Mouse (Mus musculus): ENCODE results near the gene Larp6. TPM values are rescaled to one million over a fixed set of nuclear protein-coding genes. Genes with fewer than 3 reads are reported as not detected.
A peak's percentile ranks its signal among the peaks of the same experiment; 100 is the strongest.

The Larp6 gene
- polyA plus RNA-seq, 1 experiment from 2014 or later = 2.3 TPM

GRCm38 (mm10) chr9:60746561-60746960 is 33.8 kb downstream of the Larp6 start:
- WGBS = 26% methylated on average over 6 of the region's 6 CpGs

GRCm38 (mm10) chr9:60747672-60748071 is 34.9 kb downstream of the Larp6 start:
- ATAC-seq (ENCODE audit: low FRiP score, low TSS enrichment) = no peak
- WGBS = 83% methylated on average over 5 of the region's 5 CpGs
- no peaks in the 10 kb centered on the region for H3K9me3 ChIP-seq (ENCODE audit: control insufficient read depth, low read length)
- no peak overlapping the region for H3K4me3 ChIP-seq (ENCODE audit: low read length)
- H3K27ac ChIP-seq (ENCODE audit: low read depth, low read length) = no peak overlapping the region
- no peaks in the 10 kb centered on the region for H3K4me1 ChIP-seq (ENCODE audit: control insufficient read depth, insufficient read depth, low read length)
- no peaks in the 10 kb centered on the region for H3K36me3 ChIP-seq (ENCODE audit: control insufficient read depth, insufficient read depth, low read length)
- H3K9ac ChIP-seq (ENCODE audit: low read depth, low read length) = no peak overlapping the region
- H3K4me2 ChIP-seq (replicated peaks; ENCODE audit: low read depth, low read length) = no peak overlapping the region
- H3K27me3 ChIP-seq (ENCODE audit: control insufficient read depth, insufficient read depth, low read length) = no peaks in the 10 kb centered on the region

More at GRCm38 (mm10) chr9:60746561-60746960, 33.8 kb downstream of the Larp6 start:
- ATAC-seq (ENCODE audit: low FRiP score, low TSS enrichment) = no peak
- no peaks in the 10 kb centered on the region for H3K36me3 ChIP-seq (ENCODE audit: control insufficient read depth, insufficient read depth, low read length)
- no peaks in the 10 kb centered on the region for H3K9me3 ChIP-seq (ENCODE audit: control insufficient read depth, low read length)
- no peaks in the 10 kb centered on the region; the same call in 1 of the 2 replicates for H3K27me3 ChIP-seq (ENCODE audit: control insufficient read depth, insufficient read depth, low read length)
- H3K4me2 ChIP-seq (replicated peaks; ENCODE audit: low read depth, low read length) = no peak overlapping the region
- no peak overlapping the region for H3K9ac ChIP-seq (ENCODE audit: low read depth, low read length)
- 0 out of 2 replicates have a peak, but pooled peaks cover 2% of the 10 kb centered on the region for H3K4me1 ChIP-seq (ENCODE audit: control insufficient read depth, insufficient read depth, low read length)
- no peak overlapping the region for H3K27ac ChIP-seq (ENCODE audit: low read depth, low read length)
- H3K4me3 ChIP-seq (ENCODE audit: low read length) = no peak overlapping the region

GRCm38 (mm10) chr9:60748191-60748590 is 35.4 kb downstream of the Larp6 start:
- WGBS = 88% methylated on average over 2 of the region's 2 CpGs
- Histone ChIP-seq H3K9me3 (ENCODE audit: control insufficient read depth, low read length) (no peaks in the 10 kb centered on the region), H3K27ac (ENCODE audit: low read depth, low read length) (no peak overlapping the region), H3K9ac (ENCODE audit: low read depth, low read length) (no peak overlapping the region), H3K27me3 (ENCODE audit: control insufficient read depth, insufficient read depth, low read length) (no peaks in the 10 kb centered on the region), H3K4me1 (ENCODE audit: control insufficient read depth, insufficient read depth, low read length) (no peaks in the 10 kb centered on the region), H3K4me2 (replicated peaks; ENCODE audit: low read depth, low read length) (no peak overlapping the region), H3K4me3 (ENCODE audit: low read length) (no peak overlapping the region), H3K36me3 (ENCODE audit: control insufficient read depth, insufficient read depth, low read length) (no peaks in the 10 kb centered on the region)
- ATAC-seq (ENCODE audit: low FRiP score, low TSS enrichment) = no peak

- WGBS = 95% methylated on average over 2 of the region's 2 CpGs
- Histone ChIP-seq H3K9ac (ENCODE audit: low read depth, low read length) (no peak overlapping the region), H3K36me3 (ENCODE audit: control insufficient read depth, insufficient read depth, low read length) (no peaks in the 10 kb centered on the region), H3K4me2 (replicated peaks; ENCODE audit: low read depth, low read length) (no peak overlapping the region), H3K9me3 (ENCODE audit: control insufficient read depth, low read length) (no peaks in the 10 kb centered on the region), H3K4me3 (ENCODE audit: low read length) (no peak overlapping the region), H3K27me3 (ENCODE audit: control insufficient read depth, insufficient read depth, low read length) (no peaks in the 10 kb centered on the region), H3K27ac (ENCODE audit: low read depth, low read length) (no peak overlapping the region), H3K4me1 (ENCODE audit: control insufficient read depth, insufficient read depth, low read length) (no peaks in the 10 kb centered on the region)
- ATAC-seq (ENCODE audit: low FRiP score, low TSS enrichment) = no peak
Observed at GRCm38 (mm10) chr9:60749105-60749504, 36.3 kb downstream of the Larp6 start.

GRCm38 (mm10) chr9:60751098-60751497 is 38.3 kb downstream of the Larp6 start:
- Histone ChIP-seq H3K4me2 (replicated peaks; ENCODE audit: low read depth, low read length) (no peak overlapping the region), H3K9me3 (ENCODE audit: control insufficient read depth, low read length) (no peaks in the 10 kb centered on the region), H3K9ac (ENCODE audit: low read depth, low read length) (no peak overlapping the region), H3K4me1 (ENCODE audit: control insufficient read depth, insufficient read depth, low read length) (no peaks in the 10 kb centered on the region), H3K36me3 (ENCODE audit: control insufficient read depth, insufficient read depth, low read length) (no peaks in the 10 kb centered on the region), H3K4me3 (ENCODE audit: low read length) (no peak overlapping the region), H3K27me3 (ENCODE audit: control insufficient read depth, insufficient read depth, low read length) (no peaks in the 10 kb centered on the region), H3K27ac (ENCODE audit: low read depth, low read length) (no peak overlapping the region)
- WGBS = 91% methylated on average over 5 of the region's 5 CpGs
- ATAC-seq (ENCODE audit: low FRiP score, low TSS enrichment) = no peak

- no peak overlapping the region for H3K9ac ChIP-seq (ENCODE audit: low read depth, low read length)
- H3K9me3 ChIP-seq (ENCODE audit: control insufficient read depth, low read length) = no peaks in the 10 kb centered on the region
- ATAC-seq (ENCODE audit: low FRiP score, low TSS enrichment) = no peak
- 0 out of 2 replicates have a peak, but pooled peaks cover 4% of the 10 kb centered on the region for H3K4me1 ChIP-seq (ENCODE audit: control insufficient read depth, insufficient read depth, low read length)
- H3K4me2 ChIP-seq (replicated peaks; ENCODE audit: low read depth, low read length) = no peak overlapping the region
- no peak overlapping the region for H3K27ac ChIP-seq (ENCODE audit: low read depth, low read length)
- no peak overlapping the region for H3K4me3 ChIP-seq (ENCODE audit: low read length)
- 40% methylated on average over 6 of the region's 6 CpGs for WGBS
- no peaks in the 10 kb centered on the region for H3K36me3 ChIP-seq (ENCODE audit: control insufficient read depth, insufficient read depth, low read length)
- no peaks in the 10 kb centered on the region for H3K27me3 ChIP-seq (ENCODE audit: control insufficient read depth, insufficient read depth, low read length)
Observed at GRCm38 (mm10) chr9:60751971-60752370, 39.2 kb downstream of the Larp6 start.

- H3K36me3 ChIP-seq (ENCODE audit: control insufficient read depth, insufficient read depth, low read length) = no peaks in the 10 kb centered on the region
- no peaks in the 10 kb centered on the region for H3K9me3 ChIP-seq (ENCODE audit: control insufficient read depth, low read length)
- H3K4me3 ChIP-seq (ENCODE audit: low read length) = no peak overlapping the region
- peaks cover 9% of the 10 kb centered on the region for H3K4me1 ChIP-seq (ENCODE audit: control insufficient read depth, insufficient read depth, low read length)
- no peak overlapping the region for H3K9ac ChIP-seq (ENCODE audit: low read depth, low read length)
- H3K4me2 ChIP-seq (replicated peaks; ENCODE audit: low read depth, low read length) = no peak overlapping the region
- H3K27me3 ChIP-seq (ENCODE audit: control insufficient read depth, insufficient read depth, low read length) = no peaks in the 10 kb centered on the region
- ATAC-seq (ENCODE audit: low FRiP score, low TSS enrichment) = no peak
- H3K27ac ChIP-seq (ENCODE audit: low read depth, low read length) = no peak overlapping the region
Observed at GRCm38 (mm10) chr9:60752636-60753035, 39.8 kb downstream of the Larp6 start.

GRCm38 (mm10) chr9:60756258-60756657 is 43.5 kb downstream of the Larp6 start:
- WGBS = 36% methylated on average over 6 of the region's 6 CpGs
- no peaks in the 10 kb centered on the region for H3K36me3 ChIP-seq (ENCODE audit: control insufficient read depth, insufficient read depth, low read length)
- H3K9me3 ChIP-seq (ENCODE audit: control insufficient read depth, low read length) = no peaks in the 10 kb centered on the region
- H3K4me2 ChIP-seq (replicated peaks; ENCODE audit: low read depth, low read length) = no peak overlapping the region
- H3K27ac ChIP-seq (ENCODE audit: low read depth, low read length) = no peak overlapping the region
- peaks cover 30% of the 10 kb centered on the region for H3K4me1 ChIP-seq (ENCODE audit: control insufficient read depth, insufficient read depth, low read length)
- no peak for ATAC-seq (ENCODE audit: low FRiP score, low TSS enrichment)
- H3K9ac ChIP-seq (ENCODE audit: low read depth, low read length) = no peak overlapping the region
- no peak overlapping the region for H3K4me3 ChIP-seq (ENCODE audit: low read length)
- H3K27me3 ChIP-seq (ENCODE audit: control insufficient read depth, insufficient read depth, low read length) = no peaks in the 10 kb centered on the region

- Histone ChIP-seq H3K9ac (ENCODE audit: low read depth, low read length) (no peak overlapping the region), H3K4me1 (ENCODE audit: control insufficient read depth, insufficient read depth, low read length) (peaks cover 30% of the 10 kb centered on the region), H3K36me3 (ENCODE audit: control insufficient read depth, insufficient read depth, low read length) (no peaks in the 10 kb centered on the region), H3K4me3 (ENCODE audit: low read length) (no peak overlapping the region), H3K9me3 (ENCODE audit: control insufficient read depth, low read length) (no peaks in the 10 kb centered on the region), H3K27me3 (ENCODE audit: control insufficient read depth, insufficient read depth, low read length) (no peaks in the 10 kb centered on the region), H3K27ac (ENCODE audit: low read depth, low read length) (peak overlapping the region; percentile 82; the same call in 1 of the 2 replicates), H3K4me2 (replicated peaks; ENCODE audit: low read depth, low read length) (no peak overlapping the region)
- ATAC-seq (ENCODE audit: low FRiP score, low TSS enrichment) = no peak; the same call in 1 of the 2 replicates
- 78% methylated on average over 15 of the region's 15 CpGs for WGBS
Observed at GRCm38 (mm10) chr9:60756866-60757740, 44.3 kb downstream of the Larp6 start.
